Mouse (Mus musculus): ENCODE results near the gene Gm21891.
"Not testable (repeated sequence)": the region's sequence is repeated elsewhere in the genome, so short reads cannot be mapped to it uniquely, and the experiment has no call there.

DNA sequence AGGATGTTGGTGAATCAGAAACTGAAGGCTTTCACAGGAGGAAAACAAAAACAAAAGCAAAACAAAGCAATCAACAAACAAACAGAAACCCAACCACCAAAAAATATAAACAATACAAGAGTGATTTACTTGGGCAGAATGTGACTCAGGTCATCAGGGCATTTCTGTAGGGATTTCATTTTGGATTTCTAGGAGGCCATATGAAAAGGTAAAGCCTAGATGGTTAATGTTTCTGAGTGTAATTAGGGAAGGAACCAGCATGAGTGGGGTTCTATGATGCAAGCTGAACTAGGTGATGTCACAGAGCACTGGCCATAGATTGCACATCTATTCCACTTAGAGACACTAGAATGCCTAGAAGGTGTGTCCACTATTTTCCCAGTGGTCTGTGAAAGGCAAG lies 28.4 kb upstream of the Gm21891 start, which contains the start of gene Gm21425:
- not testable (repeated sequence) for TF ChIP-seq CTCF (IDR thresholded peaks at IDR 0.05; ENCODE audit: low read depth, low read length); POLR2A (IDR thresholded peaks at IDR 0.05; ENCODE audit: extremely low read depth, insufficient read depth, low read length)

All from liver, adult 2 months (tissue).